Mouse (Mus musculus) embryonic facial prominence, embryonic 11.5 days (tissue): ENCODE measurements at regions not wholly inside any gene's neighbourhood (a gene's known extent, or its start where the extent isn't known, plus 50 kb on each side); places are given as distances from the start of the nearest gene placed in this dataset.

Source experiments
- ATAC-seq: fragments of 200-750 bp; cut with Nextera tagmentation; replicated peaks from 2 replicates; pipeline ENCODE4 v1.8.0; 2017; ENCODE audit warnings: low read depth; ENCODE audit not compliant: insufficient number of reproducible peaks, low FRiP score, low TSS enrichment
- DNase-seq: peaks from one replicate; pipeline ENCODE4 v3.0.0-alpha.2; 2015; ENCODE audit warnings: low spot score
- H3K27ac ChIP-seq: fragments of 300-500 bp; sonication (generic); replicated peaks from 2 replicates; pipeline ENCODE4 v1.5.1; 2014; ENCODE audit warnings: mild to moderate bottlenecking, low read depth, low read length, control low read depth
- H3K27me3 ChIP-seq: fragments of 300-500 bp; sonication (generic); 2 replicates; pipeline ENCODE4 v1.6.1; 2014; ENCODE audit warnings: mild to moderate bottlenecking, low read length, moderate library complexity, mixed read lengths; ENCODE audit not compliant: control insufficient read depth, insufficient read depth
- H3K36me3 ChIP-seq: fragments of 300-500 bp; sonication (generic); replicated peaks from 2 replicates; pipeline ENCODE4 v1.6.1; 2014; ENCODE audit warnings: low read depth, mild to moderate bottlenecking, low read length, moderate library complexity, mixed read lengths; ENCODE audit not compliant: control insufficient read depth, insufficient read depth
- H3K4me1 ChIP-seq: fragments of 300-500 bp; sonication (generic); 2 replicates; pipeline ENCODE4 v1.6.1; 2014; ENCODE audit warnings: low read length, mixed read lengths; ENCODE audit not compliant: control insufficient read depth, insufficient read depth
- H3K4me2 ChIP-seq: fragments of 300-500 bp; sonication (generic); 2 replicates; pipeline ENCODE4 v1.6.1; 2014; ENCODE audit warnings: low read depth, mild to moderate bottlenecking, control low read depth, low read length, moderate library complexity
- H3K4me3 ChIP-seq: fragments of 300-500 bp; sonication (generic); 2 replicates; pipeline ENCODE4 v1.5.1; 2014; ENCODE audit warnings: low read depth, low read length, control low read depth
- H3K9ac ChIP-seq: fragments of 300-500 bp; sonication (generic); replicated peaks from 2 replicates; pipeline ENCODE4 v1.6.1; 2014; ENCODE audit warnings: mild to moderate bottlenecking, control low read depth, low read length
- H3K9me3 ChIP-seq: fragments of 300-500 bp; sonication (generic); replicated peaks from 2 replicates; pipeline ENCODE4 v1.6.1; 2016; ENCODE audit warnings: mild to moderate bottlenecking, low read length, inconsistent platforms, mixed read lengths; ENCODE audit not compliant: control insufficient read depth
- WGBS: fragments of 180-500 bp; shearing (Covaris S2); extraction: QIAGEN DNeasy Blood & Tissue Kit; methylation state at CpG from one replicate; pipeline ENCODE4 v1.1.7; 2014; 5-methylcytosine and 5-hydroxymethylcytosine counted together

- Histone ChIP-seq H3K9ac (no peak overlapping the region), H3K9me3 (no peaks in the 10 kb centered on the region), H3K36me3 (no peaks in the 10 kb centered on the region), H3K27ac (no peak overlapping the region), H3K4me3 (no peak overlapping the region), H3K4me1 (no peaks in the 10 kb centered on the region), H3K27me3 (no peaks in the 10 kb centered on the region), H3K4me2 (no peak overlapping the region)
- 72% methylated on average over 1 of the region's 1 CpGs for WGBS
- DNase-seq (no peak), ATAC-seq (no peak)
Observed at GRCm38 (mm10) chr5:10388991-10389390, 142.7 kb upstream of the Gm5152 start.

GRCm38 (mm10) chr5:10352126-10352525, 105.8 kb upstream of the Gm5152 start:
- H3K27ac ChIP-seq, result no peak overlapping the region
- no peak overlapping the region for H3K9ac ChIP-seq
- no peaks in the 10 kb centered on the region for H3K27me3 ChIP-seq
- WGBS, result 87% methylated on average over 2 of the region's 2 CpGs
- ATAC-seq (no peak), DNase-seq (no peak)
- H3K4me3 ChIP-seq, result no peak overlapping the region
- H3K36me3 ChIP-seq, result no peaks in the 10 kb centered on the region
- no peak overlapping the region for H3K4me2 ChIP-seq
- no peaks in the 10 kb centered on the region for H3K9me3 ChIP-seq
- H3K4me1 ChIP-seq, result no peaks in the 10 kb centered on the region

GRCm38 (mm10) chr5:10320611-10321010, 74.3 kb upstream of the Gm5152 start:
- 76% methylated on average over 2 of the region's 2 CpGs for WGBS
- H3K9ac ChIP-seq, result no peak overlapping the region
- DNase-seq (no peak), ATAC-seq (no peak)
- no peaks in the 10 kb centered on the region for H3K27me3 ChIP-seq
- H3K4me1 ChIP-seq, result no peaks in the 10 kb centered on the region
- no peak overlapping the region for H3K4me3 ChIP-seq
- no peak overlapping the region for H3K27ac ChIP-seq
- no peak overlapping the region for H3K4me2 ChIP-seq
- no peaks in the 10 kb centered on the region for H3K36me3 ChIP-seq
- H3K9me3 ChIP-seq, result no peaks in the 10 kb centered on the region
